Mouse (Mus musculus) adrenal gland, adult 18-20 months (tissue): Measurements from ENCODE around the gene Ndufb10. TPM values are rescaled to one million over a fixed set of nuclear protein-coding genes. Genes with fewer than 3 reads are reported as not detected.
A peak's percentile ranks its signal among the peaks of the same experiment; 100 is the strongest.
"Not testable (repeated sequence)": the region's sequence is repeated elsewhere in the genome, so short reads cannot be mapped to it uniquely, and the experiment has no call there.

Source experiments
- DNase-seq, 2 experiments: peaks; one replicate each; pipeline ENCODE4 v3.0.0; 2021 to 2022; ENCODE audit warnings: low spot score in 2 of 2
- total RNA-seq, 2 experiments: library from RNA; stranded (reverse); gene quantifications; 1 replicate in 1 of 2; 2 replicates in 1 of 2; pipeline ENCODE4 v1.2.3; 2021

The Ndufb10 gene
- total RNA-seq, 2 experiments from 2014 or later: 239 to 321 TPM

- DNase-seq: no peak
These were observed 11.2 kb upstream of the Ndufb10 start for GRCm38 (mm10) chr17:24735446-24735845.

- DNase-seq: no peak
These were observed 10.2 kb upstream of the Ndufb10 start for GRCm38 (mm10) chr17:24734513-24734912.

- DNase-seq: no peak
These were observed 9.3 kb upstream of the Ndufb10 start for GRCm38 (mm10) chr17:24733434-24734050.

GRCm38 (mm10) chr17:24732233-24732935, 8.1 kb upstream of the Ndufb10 start:
- no peak for DNase-seq

GRCm38 (mm10) chr17:24730787-24731186, 6.5 kb upstream of the Ndufb10 start:
- DNase-seq: no peak

GRCm38 (mm10) chr17:24729067-24729466, 4.8 kb upstream of the Ndufb10 start:
- no peak for DNase-seq

- DNase-seq: no peak
These were observed 3.9 kb upstream of the Ndufb10 start for GRCm38 (mm10) chr17:24728184-24728583.

GRCm38 (mm10) chr17:24727618-24728017, 3.3 kb upstream of the Ndufb10 start, which contains the start of gene Rpl3l:
Gene Rpl3l, plus strand, starts transcription at chr17:24727820.
- DNase-seq: no peak

- DNase-seq: no peak
These were observed 1.5 kb upstream of the Ndufb10 start for GRCm38 (mm10) chr17:24725637-24726390.

- DNase-seq: no peak
These were observed 447 bp downstream of the Ndufb10 start for GRCm38 (mm10) chr17:24723881-24724180.

- no peak for DNase-seq
These were observed 977 bp downstream of the Ndufb10 start for GRCm38 (mm10) chr17:24723122-24723880.

GRCm38 (mm10) chr17:24722220-24722924, 1.9 kb downstream of the Ndufb10 start:
- DNase-seq: no peak

GRCm38 (mm10) chr17:24721383-24721955, 2.8 kb downstream of the Ndufb10 start:
- DNase-seq: not testable (repeated sequence)

- DNase-seq: not testable (repeated sequence)
These were observed 3.7 kb downstream of the Ndufb10 start for GRCm38 (mm10) chr17:24720616-24721015.

GRCm38 (mm10) chr17:24719494-24720222, 4.6 kb downstream of the Ndufb10 start:
- peak; percentile 95 to 96 for DNase-seq

GRCm38 (mm10) chr17:24718938-24719337, 5.3 kb downstream of the Ndufb10 start:
- not testable (repeated sequence) for DNase-seq

- DNase-seq: no peak
These were observed 6.3 kb downstream of the Ndufb10 start, which contains the start of the genes Rnf151 and Rps2 for GRCm38 (mm10) chr17:24717943-24718342. Gene Rnf151, minus strand, starts transcription at chr17:24718063. Gene Rps2, plus strand, starts transcription at chr17:24718116.

GRCm38 (mm10) chr17:24716166-24716682, 8.1 kb downstream of the Ndufb10 start:
- DNase-seq: no peak

- DNase-seq: no peak
These were observed 8.7 kb downstream of the Ndufb10 start for GRCm38 (mm10) chr17:24715556-24715955.
